Mouse (Mus musculus) cerebellum, adult 2 months (tissue): ENCODE data around the gene Susd3.

Experiments used
- CTCF ChIP-seq: fragments of 200-500 bp; IDR thresholded peaks from 2 replicates; pipeline ENCODE4 v1.5.1; 2011; ENCODE audit warnings: low read depth, mild to moderate bottlenecking, control low read depth, low read length, moderate library complexity, borderline replicate concordance; ENCODE audit not compliant: insufficient read depth
- POLR2A ChIP-seq: fragments of 200-500 bp; IDR thresholded peaks from 2 replicates; pipeline ENCODE4 v1.6.1; 2011; ENCODE audit warnings: low read length, control low read depth, borderline replicate concordance; ENCODE audit not compliant: insufficient read depth

DNA sequence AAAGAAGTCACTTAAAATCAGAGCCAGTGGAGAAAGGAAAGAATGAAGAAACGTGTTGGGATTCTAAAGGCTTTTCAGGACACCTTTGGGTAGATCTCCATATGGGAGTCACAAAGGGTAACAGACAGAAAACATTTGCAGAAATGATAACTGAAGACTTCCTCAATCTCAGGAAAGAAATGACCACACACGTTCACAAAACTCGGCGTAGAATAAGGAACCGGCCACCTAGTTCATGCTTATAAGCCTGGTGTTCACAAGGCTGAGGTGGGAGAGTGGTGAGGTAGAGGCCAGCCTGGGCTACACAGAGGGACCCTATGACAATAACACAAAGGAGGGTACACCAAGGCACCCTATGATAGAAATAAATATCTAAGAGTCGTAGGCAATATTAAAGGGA lies 43.4 kb upstream of the Susd3 start:
- no peak for TF ChIP-seq POLR2A
- no peak for TF ChIP-seq CTCF
